Mouse (Mus musculus): ENCODE measurements at regions not wholly inside any gene's neighbourhood (a gene's known extent, or its start where the extent isn't known, plus 50 kb on each side); places are given as distances from the start of the nearest gene placed in this dataset.
A peak's percentile ranks its signal among the peaks of the same experiment; 100 is the strongest.

- H3K36me3 ChIP-seq (ENCODE audit: control insufficient read depth, insufficient read depth, low read length), result no peaks in the 10 kb centered on the region
- WGBS, result 67% methylated on average over 2 of the region's 2 CpGs
- no peak overlapping the region for H3K4me3 ChIP-seq (ENCODE audit: control insufficient read depth in 1 of 2, insufficient read depth in 1 of 2, low read depth in 1 of 2, low read length in 2 of 2)
- peaks cover 3 to 6% of the 10 kb centered on the region in 2 experiments; a peak in 3 of 4 replicates for H3K4me1 ChIP-seq (ENCODE audit: control insufficient read depth in 2 of 2, insufficient read depth in 2 of 2, low read length in 2 of 2)
- no peaks in the 10 kb centered on the region for H3K9me3 ChIP-seq (ENCODE audit: control insufficient read depth, low read length)
- no peak overlapping the region for H3K27ac ChIP-seq (replicated peaks in 1 of 2; ENCODE audit: control insufficient read depth in 1 of 2, insufficient read depth in 1 of 2, low read depth in 2 of 2, low read length in 2 of 2)
- H3K27me3 ChIP-seq (ENCODE audit: control insufficient read depth, insufficient read depth, low read length), result no peaks in the 10 kb centered on the region
- no peak overlapping the region for H3K9ac ChIP-seq (ENCODE audit: low read length)
- no peak for ATAC-seq (ENCODE audit: insufficient number of reproducible peaks, insufficient read depth, low FRiP score, low read depth)
- H3K4me2 ChIP-seq (ENCODE audit: low read length), result no peak overlapping the region
Observed at GRCm38 (mm10) chr14:105684329-105684728, 212.3 kb downstream of the Spry2 start.

DNA sequence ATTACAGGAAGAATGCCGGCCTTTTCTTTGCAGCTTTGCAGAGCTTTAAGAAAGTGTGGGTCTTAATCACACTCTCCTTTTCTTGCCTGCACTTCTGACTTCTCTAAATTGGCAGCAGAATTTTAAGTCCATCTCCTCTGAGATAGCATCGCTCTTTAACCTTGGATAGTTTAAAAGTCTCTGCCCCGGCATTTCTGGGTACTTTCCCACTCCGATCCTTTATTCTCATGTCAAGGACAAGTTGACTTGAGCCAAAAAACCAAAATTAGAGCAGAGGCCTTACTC is 220.0 kb downstream of the Spry2 start:
- no peak for ATAC-seq (ENCODE audit: insufficient number of reproducible peaks, insufficient read depth, low FRiP score, low read depth)
- 9% methylated on average over 4 of the region's 4 CpGs for WGBS
- Histone ChIP-seq H3K4me2 (ENCODE audit: low read length) (peak overlapping the region; percentile 54), H3K9ac (ENCODE audit: low read length) (0 out of 2 replicates have a peak overlapping the region, but pooled peaks have one; percentile 18), H3K4me1 (ENCODE audit: control insufficient read depth in 2 of 2, insufficient read depth in 2 of 2, low read length in 2 of 2) (peaks cover 5 to 14% of the 10 kb centered on the region in 2 experiments), H3K4me3 (ENCODE audit: control insufficient read depth in 1 of 2, insufficient read depth in 1 of 2, low read depth in 1 of 2, low read length in 2 of 2) (no peak overlapping the region), H3K27ac (replicated peaks in 1 of 2; ENCODE audit: control insufficient read depth in 1 of 2, insufficient read depth in 1 of 2, low read depth in 2 of 2, low read length in 2 of 2) (peak overlapping the region; percentile 5 to 12; a peak in 2 of 4 replicates), H3K9me3 (ENCODE audit: control insufficient read depth, low read length) (no peaks in the 10 kb centered on the region), H3K27me3 (ENCODE audit: control insufficient read depth, insufficient read depth, low read length) (no peaks in the 10 kb centered on the region), H3K36me3 (ENCODE audit: control insufficient read depth, insufficient read depth, low read length) (no peaks in the 10 kb centered on the region)

DNA sequence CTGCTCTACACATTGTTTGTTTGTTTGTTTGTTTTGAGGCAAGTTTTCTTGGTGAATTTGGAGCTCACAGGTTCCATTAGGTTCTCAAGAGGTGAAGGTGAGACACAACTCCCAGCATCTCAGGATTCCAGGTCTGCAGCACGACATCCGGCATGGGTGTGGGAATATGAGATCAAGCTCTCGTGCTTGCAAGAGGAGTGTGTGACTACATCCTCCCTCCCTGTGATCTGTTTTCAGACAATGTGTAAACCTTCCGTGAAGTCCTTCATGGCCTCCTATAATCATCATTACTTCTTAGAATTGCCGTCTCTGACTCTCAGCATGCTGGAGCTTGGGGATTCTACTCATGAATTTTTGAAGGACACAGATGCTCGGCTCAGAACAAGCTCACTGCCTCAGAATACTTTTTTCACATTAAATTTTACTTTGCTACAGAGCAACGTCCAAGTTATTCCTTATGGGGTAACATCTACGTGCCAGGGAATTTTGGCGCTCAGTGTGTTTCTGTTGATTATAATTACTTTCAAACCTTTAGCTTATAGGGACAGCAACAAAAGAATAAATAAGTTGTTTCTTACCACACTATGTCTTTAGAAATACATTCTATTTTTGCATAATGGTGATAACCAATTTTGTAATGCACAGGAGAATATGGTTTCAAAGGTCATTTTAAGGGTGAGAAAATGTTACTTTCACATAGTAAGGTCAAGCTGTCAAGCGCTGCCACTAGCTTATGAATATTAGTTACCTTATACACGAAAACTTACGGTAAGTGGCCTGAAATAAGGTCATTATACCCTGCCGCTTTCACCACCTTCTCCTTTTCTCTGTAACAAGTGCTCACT is 220.6 kb downstream of the Spry2 start:
- Histone ChIP-seq H3K36me3 (ENCODE audit: control insufficient read depth, insufficient read depth, low read length) (no peaks in the 10 kb centered on the region), H3K4me3 (ENCODE audit: control insufficient read depth in 1 of 2, insufficient read depth in 1 of 2, low read depth in 1 of 2, low read length in 2 of 2) (no peak overlapping the region), H3K4me1 (ENCODE audit: control insufficient read depth in 2 of 2, insufficient read depth in 2 of 2, low read length in 2 of 2) (peaks cover 5 to 14% of the 10 kb centered on the region in 2 experiments), H3K4me2 (ENCODE audit: low read length) (peak overlapping the region; percentile 54), H3K9ac (ENCODE audit: low read length) (no peak overlapping the region), H3K27ac (replicated peaks in 1 of 2; ENCODE audit: control insufficient read depth in 1 of 2, insufficient read depth in 1 of 2, low read depth in 2 of 2, low read length in 2 of 2) (peak overlapping the region; percentile 5 to 12; a peak in 1 of 4 replicates), H3K27me3 (ENCODE audit: control insufficient read depth, insufficient read depth, low read length) (no peaks in the 10 kb centered on the region), H3K9me3 (ENCODE audit: control insufficient read depth, low read length) (no peaks in the 10 kb centered on the region)
- WGBS, result 45% methylated on average over 13 of the region's 13 CpGs
- no peak for ATAC-seq (ENCODE audit: insufficient number of reproducible peaks, insufficient read depth, low FRiP score, low read depth)

- no peak for ATAC-seq (ENCODE audit: insufficient number of reproducible peaks, insufficient read depth, low FRiP score, low read depth)
Observed at GRCm38 (mm10) chr14:105675006-105675405, 221.6 kb downstream of the Spry2 start.

DNA sequence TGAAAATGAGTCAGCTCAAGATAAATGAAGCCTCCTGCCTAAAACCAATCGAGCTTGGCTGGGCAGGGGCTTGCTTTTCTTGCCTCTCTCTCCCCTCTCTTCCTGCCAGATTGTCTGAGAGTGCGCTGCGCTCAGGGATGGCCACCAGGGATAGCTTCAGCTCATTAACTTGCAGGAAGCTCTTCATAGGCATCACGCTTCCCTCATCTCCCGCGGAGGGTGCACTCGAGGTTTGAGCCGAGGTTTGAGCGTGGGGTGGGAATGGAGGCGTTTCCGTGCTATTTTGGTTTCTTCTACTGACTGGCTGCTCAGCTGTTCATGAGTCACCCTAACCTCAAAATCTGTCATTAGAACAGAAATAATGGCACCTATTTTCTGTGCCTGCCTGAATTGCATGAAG is 227.7 kb downstream of the Spry2 start:
- H3K9ac ChIP-seq (ENCODE audit: low read length), result 0 out of 2 replicates have a peak overlapping the region, but pooled peaks have one; percentile 22
- no peak for ATAC-seq (ENCODE audit: insufficient number of reproducible peaks, insufficient read depth, low FRiP score, low read depth)
- H3K27ac ChIP-seq (replicated peaks in 1 of 2; ENCODE audit: control insufficient read depth in 1 of 2, insufficient read depth in 1 of 2, low read depth in 2 of 2, low read length in 2 of 2), result no peak overlapping the region
- WGBS, result 10% methylated on average over 11 of the region's 11 CpGs
- no peaks in the 10 kb centered on the region for H3K9me3 ChIP-seq (ENCODE audit: control insufficient read depth, low read length)
- H3K4me2 ChIP-seq (ENCODE audit: low read length), result peak overlapping the region; percentile 41
- peaks cover 3 to 10% of the 10 kb centered on the region in 2 experiments; a peak in 3 of 4 replicates for H3K4me1 ChIP-seq (ENCODE audit: control insufficient read depth in 2 of 2, insufficient read depth in 2 of 2, low read length in 2 of 2)
- no peaks in the 10 kb centered on the region for H3K36me3 ChIP-seq (ENCODE audit: control insufficient read depth, insufficient read depth, low read length)
- peak overlapping the region in 1 of 2 experiments; percentile 10; a peak in 2 of 4 replicates for H3K4me3 ChIP-seq (ENCODE audit: control insufficient read depth in 1 of 2, insufficient read depth in 1 of 2, low read depth in 1 of 2, low read length in 2 of 2)
- no peaks in the 10 kb centered on the region for H3K27me3 ChIP-seq (ENCODE audit: control insufficient read depth, insufficient read depth, low read length)

More at GRCm38 (mm10) chr14:105675006-105675405, 221.6 kb downstream of the Spry2 start:
- no peak overlapping the region for H3K9ac ChIP-seq (ENCODE audit: low read length)
- H3K36me3 ChIP-seq (ENCODE audit: control insufficient read depth, insufficient read depth, low read length), result no peaks in the 10 kb centered on the region
- H3K9me3 ChIP-seq (ENCODE audit: control insufficient read depth, low read length), result no peaks in the 10 kb centered on the region
- H3K27ac ChIP-seq (replicated peaks in 1 of 2; ENCODE audit: control insufficient read depth in 1 of 2, insufficient read depth in 1 of 2, low read depth in 2 of 2, low read length in 2 of 2), result no peak overlapping the region
- H3K27me3 ChIP-seq (ENCODE audit: control insufficient read depth, insufficient read depth, low read length), result no peaks in the 10 kb centered on the region
- no peak overlapping the region for H3K4me2 ChIP-seq (ENCODE audit: low read length)
- no peak overlapping the region for H3K4me3 ChIP-seq (ENCODE audit: control insufficient read depth in 1 of 2, insufficient read depth in 1 of 2, low read depth in 1 of 2, low read length in 2 of 2)
- H3K4me1 ChIP-seq (ENCODE audit: control insufficient read depth in 2 of 2, insufficient read depth in 2 of 2, low read length in 2 of 2), result peaks cover 5 to 14% of the 10 kb centered on the region in 2 experiments

GRCm38 (mm10) chr14:105664671-105665198 is 231.9 kb downstream of the Spry2 start:
- no peaks in the 10 kb centered on the region for H3K9me3 ChIP-seq (ENCODE audit: control insufficient read depth, low read length)
- no peak overlapping the region for H3K27ac ChIP-seq (replicated peaks in 1 of 2; ENCODE audit: control insufficient read depth in 1 of 2, insufficient read depth in 1 of 2, low read depth in 2 of 2, low read length in 2 of 2)
- ATAC-seq (ENCODE audit: insufficient number of reproducible peaks, insufficient read depth, low FRiP score, low read depth), result no peak
- no peak overlapping the region for H3K9ac ChIP-seq (ENCODE audit: low read length)
- no peak overlapping the region for H3K4me3 ChIP-seq (ENCODE audit: control insufficient read depth in 1 of 2, insufficient read depth in 1 of 2, low read depth in 1 of 2, low read length in 2 of 2)
- H3K27me3 ChIP-seq (ENCODE audit: control insufficient read depth, insufficient read depth, low read length), result no peaks in the 10 kb centered on the region
- H3K4me1 ChIP-seq (ENCODE audit: control insufficient read depth in 2 of 2, insufficient read depth in 2 of 2, low read length in 2 of 2), result peaks cover 3 to 10% of the 10 kb centered on the region in 2 experiments; a peak in 3 of 4 replicates
- no peaks in the 10 kb centered on the region for H3K36me3 ChIP-seq (ENCODE audit: control insufficient read depth, insufficient read depth, low read length)
- H3K4me2 ChIP-seq (ENCODE audit: low read length), result no peak overlapping the region
- whole genome bisulfite sequencing, result 79% methylated on average over 7 of the region's 7 CpGs

GRCm38 (mm10) chr14:105663472-105663871 is 233.1 kb downstream of the Spry2 start:
- WGBS, result 86% methylated on average over 3 of the region's 4 CpGs
- Histone ChIP-seq H3K4me2 (ENCODE audit: low read length) (no peak overlapping the region), H3K9ac (ENCODE audit: low read length) (no peak overlapping the region), H3K4me3 (ENCODE audit: control insufficient read depth in 1 of 2, insufficient read depth in 1 of 2, low read depth in 1 of 2, low read length in 2 of 2) (no peak overlapping the region), H3K9me3 (ENCODE audit: control insufficient read depth, low read length) (no peaks in the 10 kb centered on the region), H3K27ac (replicated peaks in 1 of 2; ENCODE audit: control insufficient read depth in 1 of 2, insufficient read depth in 1 of 2, low read depth in 2 of 2, low read length in 2 of 2) (no peak overlapping the region), H3K27me3 (ENCODE audit: control insufficient read depth, insufficient read depth, low read length) (no peaks in the 10 kb centered on the region), H3K36me3 (ENCODE audit: control insufficient read depth, insufficient read depth, low read length) (no peaks in the 10 kb centered on the region), H3K4me1 (ENCODE audit: control insufficient read depth in 2 of 2, insufficient read depth in 2 of 2, low read length in 2 of 2) (peaks cover 0 to 5% of the 10 kb centered on the region in 2 experiments; a peak in 1 of 4 replicates)
- ATAC-seq (ENCODE audit: insufficient number of reproducible peaks, insufficient read depth, low FRiP score, low read depth), result no peak

All from heart, embryonic 14.5 days (tissue).